Mouse (Mus musculus) cortical plate, adult 2 months (tissue): ENCODE measurements at regions not wholly inside any gene's neighbourhood (a gene's known extent, or its start where the extent isn't known, plus 50 kb on each side); places are given as distances from the start of the nearest gene placed in this dataset.

Experiments
- H3K27ac ChIP-seq: fragments of 200-500 bp; 2 replicates; pipeline ENCODE4 v1.5.1; 2012; ENCODE audit warnings: low read length, control low read depth, inconsistent platforms; ENCODE audit not compliant: insufficient read depth
- H3K4me1 ChIP-seq: fragments of 200-500 bp; 2 replicates; pipeline ENCODE4 v1.6.1; 2011; ENCODE audit warnings: low read length; ENCODE audit not compliant: control insufficient read depth, insufficient read depth
- H3K4me3 ChIP-seq: fragments of 200-500 bp; 2 replicates; pipeline ENCODE4 v1.5.1; 2011; ENCODE audit warnings: mild to moderate bottlenecking, low read length, control low read depth; ENCODE audit not compliant: insufficient read depth
- CTCF ChIP-seq: fragments of 200-500 bp; IDR thresholded peaks from 2 replicates; pipeline ENCODE4 v1.5.1; 2011; ENCODE audit warnings: mild to moderate bottlenecking, control low read depth, low read length; ENCODE audit not compliant: insufficient read depth; ENCODE audit errors: extremely low read depth
- POLR2A ChIP-seq: fragments of 200-500 bp; IDR thresholded peaks from 2 replicates; pipeline ENCODE4 v1.6.1; 2011; ENCODE audit warnings: mild to moderate bottlenecking, low read length, control low read depth; ENCODE audit not compliant: insufficient read depth; ENCODE audit errors: extremely low read depth

GRCm38 (mm10) chr4:150712856-150713255, 60.9 kb upstream of the Slc45a1 start:
- Histone ChIP-seq H3K4me3 (no peak overlapping the region), H3K4me1 (no peaks in the 10 kb centered on the region), H3K27ac (0 out of 2 replicates have a peak overlapping the region, but pooled peaks have one; percentile 49)
- TF ChIP-seq POLR2A (no peak), CTCF (no peak)

- no peak overlapping the region for H3K27ac ChIP-seq
- TF ChIP-seq CTCF = no peak
- no peak for TF ChIP-seq POLR2A
- no peak overlapping the region for H3K4me3 ChIP-seq
- no peaks in the 10 kb centered on the region for H3K4me1 ChIP-seq
These were observed 59.7 kb upstream of the Slc45a1 start for GRCm38 (mm10) chr4:150711646-150712045.

- TF ChIP-seq POLR2A (no peak), CTCF (no peak)
- no peaks in the 10 kb centered on the region for H3K4me1 ChIP-seq
- H3K27ac ChIP-seq = no peak overlapping the region
- H3K4me3 ChIP-seq = no peak overlapping the region
These were observed 57.6 kb upstream of the Slc45a1 start for GRCm38 (mm10) chr4:150709391-150710130.

- TF ChIP-seq POLR2A (no peak), CTCF (peak; percentile 60)
- Histone ChIP-seq H3K27ac (no peak overlapping the region), H3K4me3 (no peak overlapping the region), H3K4me1 (no peaks in the 10 kb centered on the region)
These were observed 56.6 kb upstream of the Slc45a1 start for GRCm38 (mm10) chr4:150708572-150708984.

- H3K4me3 ChIP-seq = no peak overlapping the region
- TF ChIP-seq POLR2A (no peak), CTCF (no peak)
- H3K4me1 ChIP-seq = no peaks in the 10 kb centered on the region
- no peak overlapping the region for H3K27ac ChIP-seq
These were observed 56.0 kb upstream of the Slc45a1 start for GRCm38 (mm10) chr4:150707725-150708571.

GRCm38 (mm10) chr4:150706793-150707724, 55.1 kb upstream of the Slc45a1 start:
- H3K4me1 ChIP-seq = no peaks in the 10 kb centered on the region
- no peak overlapping the region for H3K4me3 ChIP-seq
- TF ChIP-seq CTCF (no peak), POLR2A (no peak)
- H3K27ac ChIP-seq = no peak overlapping the region

GRCm38 (mm10) chr4:150706291-150706690, 54.3 kb upstream of the Slc45a1 start:
- Histone ChIP-seq H3K27ac (no peak overlapping the region), H3K4me3 (no peak overlapping the region), H3K4me1 (no peaks in the 10 kb centered on the region)
- no peak for TF ChIP-seq CTCF
- TF ChIP-seq POLR2A = no peak

GRCm38 (mm10) chr4:150703266-150703665, 51.3 kb upstream of the Slc45a1 start:
- Histone ChIP-seq H3K4me1 (no peaks in the 10 kb centered on the region), H3K4me3 (no peak overlapping the region), H3K27ac (no peak overlapping the region)
- TF ChIP-seq POLR2A (no peak), CTCF (no peak)
